Mouse (Mus musculus) urinary bladder, adult 2 months (tissue): ENCODE data around the gene Stxbp1. TPM values are rescaled to one million over a fixed set of nuclear protein-coding genes. Genes with fewer than 3 reads are reported as not detected.
A peak's percentile ranks its signal among the peaks of the same experiment; 100 is the strongest.

ENCODE experiments used
- DNase-seq: peaks from one replicate; pipeline ENCODE4 v3.0.0; 2022; ENCODE audit warnings: low spot score
- polyA plus RNA-seq: library from polyadenylated mRNA; depleted of rRNA; stranded (reverse); fragments of >200 nt; gene quantifications from 2 replicates; pipeline ENCODE4 v1.2.3, GENCODE M21; 2012

Stxbp1 gene
- polyA plus RNA-seq, 1 experiment: 15.8 TPM

DNA sequence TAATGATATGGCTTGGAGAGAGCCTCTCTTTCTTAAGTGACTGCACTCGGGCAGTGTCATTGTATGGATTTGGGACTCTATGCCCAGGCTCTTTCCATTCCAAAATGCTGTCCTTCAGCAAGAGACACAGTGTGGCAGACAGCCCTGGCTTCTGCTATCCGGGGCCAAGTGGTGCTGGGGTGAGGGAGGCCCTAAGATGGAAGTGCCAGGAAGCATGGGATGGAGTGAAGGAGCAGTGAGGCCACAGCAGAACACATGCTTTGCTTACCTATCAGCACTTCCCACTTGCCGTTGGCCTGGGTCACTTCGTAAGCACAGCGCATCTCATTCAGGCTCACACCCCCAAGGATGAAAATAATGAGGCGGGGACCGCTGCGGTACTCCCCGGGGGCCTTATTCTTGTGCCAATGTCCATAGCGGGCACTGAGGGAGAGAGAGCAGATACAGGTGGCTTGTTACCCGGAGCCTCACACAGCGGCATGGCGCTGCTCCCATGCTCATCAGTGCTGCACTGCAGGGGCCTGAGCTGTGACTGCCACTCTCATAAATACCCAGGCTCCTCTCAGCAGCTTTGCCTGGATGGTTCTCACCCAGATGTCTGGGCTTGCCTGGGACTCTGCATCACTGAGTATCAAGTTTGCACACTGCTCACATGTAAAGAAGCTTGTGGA, 51.2 kb downstream of the Stxbp1 start:
- no peak for DNase-seq

DNA sequence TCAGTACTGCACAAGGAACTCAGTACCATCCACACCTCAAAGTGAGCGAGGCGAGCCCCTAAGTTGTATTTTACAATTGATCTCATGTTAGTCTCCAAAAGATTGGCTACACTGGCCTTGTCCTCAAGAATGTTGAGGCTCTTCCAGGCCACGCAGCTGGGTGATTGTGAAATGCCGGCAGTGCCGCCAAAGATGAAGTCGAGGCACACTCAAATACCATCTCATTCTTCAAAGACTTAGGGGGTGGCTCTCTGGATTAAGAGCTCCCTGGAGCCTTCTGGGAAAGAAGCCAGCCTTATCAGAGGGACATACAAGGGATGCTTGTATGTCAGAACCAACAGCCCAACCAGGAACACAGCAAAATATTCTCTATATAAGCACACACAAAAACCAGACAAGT, 55.7 kb downstream of the Stxbp1 start:
- no peak for DNase-seq

DNA sequence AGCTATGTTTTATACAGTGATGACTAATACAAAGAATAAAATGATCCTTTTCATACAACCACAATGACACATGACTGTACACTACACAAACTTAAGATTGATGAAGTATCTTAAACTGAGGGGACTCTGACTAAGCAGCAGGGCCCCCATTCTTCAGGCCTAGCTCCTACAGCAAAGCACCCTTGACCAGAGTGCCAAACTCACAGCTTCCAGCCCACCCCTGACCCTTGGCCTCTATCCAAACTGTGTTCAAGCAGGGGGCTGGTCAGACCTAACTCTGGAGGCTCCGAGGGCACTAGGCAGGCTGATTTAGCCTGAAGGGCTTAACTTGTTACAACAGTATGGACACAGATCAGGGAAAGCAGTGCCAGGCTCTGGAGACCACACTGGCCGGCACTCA, 58.5 kb downstream of the Stxbp1 start:
- no peak for DNase-seq

DNA sequence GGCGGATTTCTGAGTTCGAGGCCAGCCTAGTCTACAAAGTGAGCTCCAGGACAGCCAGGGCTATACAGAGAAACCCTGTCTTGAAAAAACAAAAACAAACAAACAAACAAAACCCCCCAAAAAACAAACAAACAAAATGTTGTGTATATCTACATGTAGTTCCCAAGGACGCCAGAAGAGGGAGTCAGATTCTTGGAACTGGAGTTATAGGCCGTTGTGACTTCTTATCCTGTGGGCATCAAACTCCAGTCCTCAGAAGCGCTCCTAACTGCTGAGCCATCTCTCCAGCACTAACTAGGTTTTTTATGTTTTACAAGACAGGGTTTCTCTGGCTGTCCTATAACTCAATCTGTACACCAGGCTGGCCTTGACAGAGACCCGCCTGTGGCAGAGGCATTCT, 59.9 kb downstream of the Stxbp1 start:
- DNase-seq: no peak

DNA sequence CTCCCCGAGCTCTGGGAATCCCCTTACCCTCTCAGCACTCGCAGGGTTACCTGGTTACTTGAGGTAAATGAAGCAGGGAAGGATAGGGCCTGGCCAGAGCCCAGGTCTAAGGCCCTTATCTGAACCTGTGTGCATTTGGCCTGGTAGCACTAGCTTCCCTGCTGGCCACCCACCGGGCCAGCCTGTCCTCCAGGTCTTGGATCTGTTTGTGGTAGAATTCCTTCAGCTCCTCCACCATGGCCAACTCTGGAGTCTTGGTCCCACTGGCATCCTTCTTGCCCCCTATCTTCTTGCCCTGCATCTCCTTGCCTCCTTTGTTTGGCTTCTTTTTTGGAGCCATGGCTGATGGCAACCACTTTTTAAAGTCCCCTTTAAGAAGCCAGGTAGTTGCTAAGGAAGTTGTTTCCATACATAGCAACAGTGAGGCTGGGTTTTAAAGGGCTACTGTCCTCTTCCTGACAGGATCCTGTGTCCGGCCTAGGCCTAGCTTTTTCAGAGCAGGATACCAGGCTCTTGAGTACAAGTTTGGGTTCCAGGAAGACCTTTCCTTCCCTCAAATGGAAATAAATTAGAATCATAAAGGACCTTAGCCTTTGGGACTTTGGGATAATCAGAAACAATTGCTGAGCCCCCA, 62.9 kb downstream of the Stxbp1 start, which contains the start of gene Cfap157:
TSS of gene Cfap157 (minus strand) at position 381 of the 634 bp plus-strand sequence.
- no peak for DNase-seq

DNA sequence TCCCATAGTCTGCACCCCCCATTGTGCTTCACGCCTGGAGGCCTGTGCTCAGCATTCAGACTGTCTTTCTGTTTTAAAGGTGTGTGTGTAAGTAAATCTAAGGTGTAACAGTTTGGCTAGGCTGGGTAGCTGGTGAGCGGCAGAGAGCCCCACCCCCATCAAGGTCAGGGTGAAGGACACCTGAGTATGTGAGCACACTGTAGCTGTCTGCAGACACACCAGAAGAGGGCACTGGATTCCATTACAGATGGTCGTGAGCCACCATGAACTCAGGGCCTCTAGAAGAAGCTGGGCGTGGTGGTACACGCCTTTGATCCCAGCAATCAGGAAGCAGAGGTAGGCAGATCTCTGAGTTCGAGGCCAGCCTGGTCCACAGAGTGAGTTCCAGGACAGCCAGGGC, 65.3 kb downstream of the Stxbp1 start:
- no peak for DNase-seq

DNA sequence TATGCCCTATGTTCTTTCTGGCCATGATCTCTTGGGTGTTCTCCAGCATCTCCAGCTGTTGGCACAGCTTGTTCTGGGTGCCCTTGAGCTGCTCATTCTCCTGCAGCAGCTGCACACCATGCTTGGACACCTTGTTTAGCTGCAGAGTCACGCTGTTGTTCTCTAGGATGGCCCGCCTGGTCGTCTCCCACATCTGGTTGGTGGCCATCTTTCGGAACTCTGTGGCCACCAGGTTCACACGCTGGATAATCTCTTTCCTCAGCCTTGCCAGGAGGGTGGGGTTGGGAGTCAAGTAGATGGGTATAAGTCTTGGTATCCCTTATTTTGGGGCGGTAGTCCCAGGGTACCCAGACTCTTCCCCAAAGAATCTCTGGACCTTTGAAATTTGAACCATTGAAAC, 67.3 kb downstream of the Stxbp1 start:
- DNase-seq: no peak

DNA sequence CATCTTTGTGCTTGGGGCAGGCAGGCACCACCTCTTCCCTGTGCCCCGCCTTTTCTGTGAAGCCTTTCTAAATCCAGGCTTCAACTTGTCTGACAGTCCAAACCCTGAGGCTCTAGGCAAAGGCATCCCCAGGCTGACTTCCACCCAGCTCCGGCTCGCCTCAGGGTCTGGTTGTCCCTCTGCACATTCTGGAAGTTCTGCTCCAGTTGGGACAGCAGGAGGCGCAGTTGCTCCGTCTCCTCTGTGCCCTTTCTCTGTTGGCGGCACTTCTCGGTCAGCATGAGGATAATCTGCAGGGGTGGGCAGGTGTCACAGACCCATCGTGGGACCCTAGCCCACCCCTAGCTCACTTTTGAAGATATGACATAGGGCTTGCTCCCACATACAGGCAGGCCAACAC, 67.9 kb downstream of the Stxbp1 start:
- DNase-seq: peak; percentile 49

DNA sequence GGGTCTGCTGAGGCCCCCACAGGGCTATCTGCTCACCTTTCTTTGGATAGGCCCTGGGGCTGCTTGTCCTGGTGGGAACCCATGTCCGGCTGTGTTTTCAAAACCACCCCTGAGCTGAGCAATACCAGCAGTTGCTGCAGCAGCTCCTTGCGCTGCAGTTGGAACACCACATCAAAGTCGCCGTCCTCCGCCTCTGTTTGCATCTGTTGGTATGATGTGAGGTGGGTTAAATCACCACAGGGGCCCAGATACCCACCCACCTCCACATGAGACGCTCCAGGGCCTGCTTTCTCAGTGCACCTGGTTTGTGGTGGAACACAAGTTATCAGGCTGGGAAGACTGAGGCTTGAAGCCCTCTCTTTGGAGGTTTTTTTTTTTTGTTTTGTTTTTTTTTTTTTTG, 69.0 kb downstream of the Stxbp1 start:
- DNase-seq: no peak

DNA sequence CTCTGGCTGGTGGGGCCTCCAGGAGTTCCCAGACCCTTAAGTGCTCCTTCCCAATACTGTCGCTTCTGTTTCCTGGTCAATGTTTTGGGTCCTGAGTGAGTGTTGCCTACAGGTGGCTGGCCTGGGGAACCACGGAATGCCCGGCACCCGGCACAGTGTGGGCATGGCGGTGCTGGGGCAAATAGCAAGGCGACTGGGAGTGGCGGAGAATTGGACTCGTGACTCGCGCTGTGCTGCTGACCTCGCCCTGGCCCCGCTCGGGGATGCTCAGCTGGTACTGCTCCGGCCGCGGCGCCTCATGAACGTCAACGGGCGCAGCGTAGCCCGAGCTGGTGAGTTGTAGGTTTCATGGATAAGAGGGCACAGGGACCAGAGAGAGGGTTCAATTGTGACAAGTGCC, 70.9 kb downstream of the Stxbp1 start:
- DNase-seq: no peak

DNA sequence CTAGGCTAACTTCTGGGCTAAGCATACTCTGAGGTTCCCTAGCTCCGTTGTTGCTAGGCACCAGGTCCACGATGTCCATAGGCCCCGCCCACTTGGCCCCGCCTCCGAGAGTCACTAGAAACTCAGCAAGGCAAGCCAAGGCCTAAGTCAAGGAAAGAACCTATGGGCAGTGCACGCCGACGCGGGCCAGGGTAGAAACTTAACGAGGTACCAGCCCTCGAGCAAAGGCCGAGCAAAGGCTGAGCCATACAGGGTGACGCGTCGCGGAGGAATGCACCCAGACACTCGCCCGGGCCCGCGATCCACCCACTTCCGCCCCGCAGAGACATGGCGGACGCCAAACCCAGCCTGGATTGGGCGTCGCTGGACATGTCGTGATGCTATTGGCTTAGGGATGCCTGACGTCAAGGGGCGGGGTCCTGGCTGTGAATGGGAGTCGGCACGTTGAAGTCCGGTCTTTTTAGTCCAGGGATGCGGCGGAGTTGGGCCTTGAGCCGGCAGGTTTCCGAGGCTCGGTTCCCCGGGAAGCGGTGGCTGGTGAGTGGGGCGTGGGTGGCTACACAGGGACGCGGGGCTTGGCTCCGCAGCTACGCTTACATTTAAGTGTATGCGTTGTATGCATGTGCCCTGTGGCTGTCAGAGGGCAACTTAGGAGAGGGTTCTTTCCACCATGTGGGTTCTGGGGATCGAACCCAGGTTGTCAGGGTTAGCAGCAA, 71.5 kb downstream of the Stxbp1 start, which contains the start of the genes Ttc16 and Ptrh1:
TSS of gene Ttc16 (minus strand) at position 275 of the 716 bp plus-strand sequence.
TSS of gene Ptrh1 (plus strand) at position 428 of the 716 bp plus-strand sequence.
- peak; percentile 95 for DNase-seq

DNA sequence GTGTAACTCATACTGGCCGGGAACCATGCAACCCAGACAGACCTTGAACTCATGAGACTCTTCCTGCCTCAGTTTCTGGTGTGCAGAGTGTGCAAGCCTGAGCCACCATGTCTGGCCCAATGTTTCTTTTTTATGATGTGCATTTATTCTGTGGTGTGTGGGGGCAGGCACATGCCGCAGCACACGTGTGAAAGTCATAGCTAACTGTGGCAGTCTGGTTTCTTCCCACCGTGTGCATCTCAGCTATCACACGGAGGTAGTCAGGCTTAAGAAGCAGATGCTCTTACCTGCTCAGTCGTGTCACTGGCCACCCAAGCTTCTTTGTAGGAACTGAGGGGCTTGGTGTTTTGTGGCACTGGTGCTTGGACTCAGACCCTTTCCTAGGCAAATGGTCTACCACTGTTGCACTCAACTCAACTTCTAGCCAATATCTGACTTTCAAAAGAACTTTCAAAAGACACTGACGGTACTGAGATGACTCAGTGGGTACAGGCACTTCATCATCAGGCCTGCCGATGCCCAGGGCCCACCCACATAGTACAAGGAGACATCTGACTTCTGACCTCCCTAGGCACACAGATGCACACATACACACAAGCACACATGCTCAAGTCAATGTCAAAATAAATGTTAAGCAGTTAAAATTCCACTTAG, 74.3 kb downstream of the Stxbp1 start:
- DNase-seq: no peak

DNA sequence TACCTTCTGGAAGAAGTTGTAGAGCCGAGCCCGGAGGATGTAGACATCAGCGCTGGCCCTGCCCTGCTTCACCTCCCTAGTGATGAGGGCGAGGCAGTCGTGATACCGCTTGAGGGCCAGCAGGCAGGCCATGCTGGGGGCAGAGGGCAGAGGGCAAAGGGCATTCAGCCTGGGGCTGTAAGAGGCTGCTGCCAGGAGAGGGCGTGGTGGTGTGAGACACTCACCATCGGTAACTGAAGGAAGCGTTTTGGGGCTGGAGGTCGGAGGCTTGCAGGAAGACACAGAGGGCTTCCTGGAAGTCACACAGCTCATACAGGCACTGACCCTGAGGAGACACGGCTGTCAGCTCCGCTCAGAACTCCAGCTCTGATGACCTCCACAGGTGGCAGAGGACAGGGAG, 75.2 kb downstream of the Stxbp1 start:
- no peak for DNase-seq

DNA sequence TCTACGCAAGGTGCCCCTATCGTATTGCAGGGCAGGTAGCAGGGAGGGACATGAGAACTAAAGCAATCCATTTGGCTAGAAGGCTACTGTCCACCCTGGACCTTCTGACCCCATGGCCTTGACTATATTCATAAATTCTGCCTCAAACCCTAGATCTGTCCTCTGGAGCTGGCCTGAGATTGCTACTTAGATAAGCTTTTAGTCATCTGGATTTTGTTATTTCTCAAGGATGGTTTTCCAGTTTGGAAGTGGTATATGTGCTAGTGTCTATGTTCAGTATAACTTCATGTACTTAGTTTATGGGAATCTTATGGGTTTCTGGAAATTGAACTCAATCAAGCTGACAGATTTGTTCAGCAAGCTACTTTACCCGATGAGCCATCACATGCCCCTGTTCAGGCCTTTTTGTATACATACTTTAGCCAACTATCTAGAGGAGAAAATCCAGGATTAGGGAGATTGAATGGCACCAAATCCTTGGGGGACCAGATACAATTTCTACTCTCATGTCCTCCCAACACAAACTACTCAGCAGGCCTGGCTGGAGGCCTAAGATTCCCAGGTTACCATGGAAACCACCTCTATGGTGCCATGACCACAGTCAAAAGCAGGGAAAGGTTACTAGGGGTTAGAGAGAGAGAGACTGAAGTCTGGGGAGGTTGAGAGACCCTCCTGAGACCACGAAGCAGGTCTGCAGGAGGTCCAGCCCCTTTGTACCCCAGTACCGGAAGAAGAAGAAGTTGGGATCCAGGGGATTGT, 77.5 kb downstream of the Stxbp1 start:
- no peak for DNase-seq

DNA sequence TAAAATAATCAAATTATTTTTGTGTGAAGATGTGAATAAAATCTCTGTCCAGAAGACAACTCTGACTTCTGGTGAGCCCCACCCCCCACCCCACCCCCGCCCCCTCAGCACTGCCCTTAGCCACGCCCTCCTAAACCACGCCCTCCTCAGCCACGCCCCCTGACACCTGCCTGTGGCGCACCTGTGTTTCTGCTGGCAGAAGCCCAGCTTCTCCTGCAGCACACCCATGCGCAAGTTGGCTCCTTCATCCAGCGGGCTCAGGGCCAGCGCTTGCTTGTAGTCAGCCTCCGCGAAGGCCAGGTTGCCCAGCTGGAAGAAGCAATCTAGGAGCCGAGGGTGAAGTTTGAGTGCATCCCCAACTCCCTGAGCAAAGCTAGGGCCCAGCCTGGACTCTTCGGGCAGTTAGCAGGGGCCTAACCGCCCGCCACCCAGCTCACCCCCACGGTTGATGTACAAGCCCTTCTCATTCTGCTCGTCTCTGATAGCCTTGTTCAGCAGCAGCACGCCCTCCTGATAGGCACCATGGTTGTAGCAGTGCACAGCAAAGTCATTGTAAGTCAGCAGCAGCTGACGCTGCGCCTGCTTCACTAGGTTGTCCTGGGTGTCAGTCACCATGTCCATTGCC, 78.3 kb downstream of the Stxbp1 start:
- no peak for DNase-seq

DNA sequence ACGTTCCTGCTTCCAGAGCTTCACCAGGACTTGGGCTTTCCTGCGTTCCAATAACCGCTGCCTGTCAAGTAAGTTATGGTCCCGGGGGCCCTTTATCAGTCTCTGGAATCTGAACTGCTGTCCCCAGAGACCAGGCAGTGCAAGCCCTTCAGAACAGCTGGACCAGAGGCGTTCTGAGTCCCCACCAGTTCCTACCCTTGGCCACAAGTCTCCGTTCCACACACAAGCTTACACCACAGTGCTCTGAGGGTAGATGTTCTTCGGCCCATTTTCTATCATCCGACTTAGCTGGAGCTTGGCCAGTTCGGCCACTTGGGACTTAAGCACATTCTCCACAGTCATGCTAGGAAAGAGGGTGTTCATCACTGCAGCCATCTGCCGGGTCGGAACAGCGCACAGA, 79.8 kb downstream of the Stxbp1 start:
- DNase-seq: no peak

DNA sequence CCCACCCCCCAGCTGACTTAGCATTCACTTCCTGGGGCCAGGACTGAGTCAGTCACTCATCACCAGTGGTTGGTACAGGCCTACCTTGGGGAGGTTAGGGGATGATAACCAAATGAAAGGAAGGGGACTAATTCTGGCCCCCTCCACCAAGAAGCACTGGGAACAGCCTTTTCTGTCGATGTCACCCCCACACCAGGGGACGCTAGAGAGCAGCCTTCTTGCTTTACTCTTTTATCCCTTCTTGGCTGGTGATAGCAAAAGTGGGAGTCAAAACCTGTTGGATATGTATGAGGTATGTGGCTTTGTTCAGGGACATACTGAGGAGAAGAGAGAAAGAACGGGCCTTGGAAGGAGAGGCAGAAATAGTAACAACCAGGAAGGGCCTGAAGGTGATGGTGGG, 83.7 kb downstream of the Stxbp1 start:
- DNase-seq: no peak

DNA sequence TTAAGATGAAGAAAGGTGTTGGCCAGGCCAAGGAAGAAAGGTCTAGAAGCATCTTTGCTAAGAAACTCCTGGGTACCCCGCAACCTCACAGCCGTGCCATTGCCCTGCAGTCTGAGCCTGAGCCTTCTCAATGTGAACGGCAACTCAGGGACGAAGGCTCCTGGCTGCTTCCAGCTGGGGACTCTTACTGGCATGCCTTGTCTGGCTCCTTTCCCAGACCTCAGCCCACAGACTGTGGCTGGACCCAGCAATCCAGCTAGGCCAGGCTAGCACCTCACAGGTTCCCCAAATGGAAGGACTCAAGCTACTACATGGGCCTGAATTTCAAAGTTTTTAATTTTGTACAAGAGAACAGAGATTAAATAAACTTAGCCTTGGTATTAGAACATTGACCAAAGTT, 85.2 kb downstream of the Stxbp1 start:
- no peak for DNase-seq

DNA sequence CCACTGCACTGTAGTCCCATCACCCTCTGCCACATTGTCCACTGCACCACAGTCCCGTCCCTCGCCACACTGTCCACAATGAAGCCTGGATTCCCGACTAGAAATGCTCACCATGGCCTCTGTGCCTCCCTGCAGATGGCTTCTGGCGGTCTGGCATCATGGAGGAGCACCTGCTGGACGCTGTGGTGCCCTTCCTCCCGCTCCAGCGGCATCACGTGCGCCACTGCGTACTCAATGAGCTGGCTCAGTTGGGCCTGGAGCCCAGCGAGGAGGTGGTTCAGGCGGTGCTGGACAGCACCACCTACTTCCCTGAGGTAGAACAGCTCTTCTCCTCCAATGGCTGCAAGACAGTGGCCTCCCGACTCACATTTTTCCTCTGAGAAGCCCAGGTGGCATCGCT, 85.7 kb downstream of the Stxbp1 start:
- no peak for DNase-seq

DNA sequence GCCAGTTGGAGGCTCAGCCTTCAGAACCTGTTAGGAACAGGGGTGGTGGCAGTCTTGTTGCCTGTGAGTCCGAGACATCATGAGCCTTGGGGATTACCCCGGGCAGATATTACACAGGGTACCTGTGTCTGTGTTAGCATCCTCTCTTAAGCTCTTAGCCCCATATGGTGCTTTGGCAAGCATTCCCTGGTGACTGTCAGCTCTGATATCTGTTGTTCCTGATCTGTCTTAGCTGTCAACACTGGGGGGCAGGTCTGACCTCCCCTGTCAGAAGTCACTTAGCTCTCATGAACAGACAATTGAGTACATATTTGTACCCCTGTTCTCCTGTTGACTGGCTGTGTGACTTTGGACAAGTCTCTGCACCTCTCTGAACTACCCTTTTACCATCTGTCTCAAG, 88.0 kb downstream of the Stxbp1 start:
- no peak for DNase-seq

DNA sequence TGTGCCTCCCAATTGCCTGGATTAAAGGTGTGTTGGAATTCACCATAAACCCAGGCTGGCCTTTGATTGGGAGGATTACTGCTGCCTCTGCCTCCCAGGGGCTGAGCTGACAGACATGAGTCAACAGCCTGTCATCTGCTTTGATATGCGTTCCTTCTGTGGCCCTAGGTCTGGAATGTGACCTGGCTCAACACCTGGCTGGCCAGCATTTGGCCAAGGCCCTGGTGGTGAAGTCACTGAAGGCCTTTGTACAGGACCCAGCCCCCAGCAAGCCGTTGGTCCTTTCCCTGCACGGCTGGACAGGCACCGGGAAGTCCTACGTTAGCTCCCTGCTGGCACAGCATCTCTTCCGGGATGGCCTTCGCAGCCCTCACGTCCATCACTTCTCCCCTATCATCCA, 88.5 kb downstream of the Stxbp1 start:
- DNase-seq: no peak
